Mouse (Mus musculus): ENCODE results near the gene Lrrc34. TPM values are rescaled to one million over a fixed set of nuclear protein-coding genes. Genes with fewer than 3 reads are reported as not detected.

Gene Lrrc34
- polyA plus RNA-seq (2015; fragmentation: Nextera tagmentation; extraction: Ambion mirVana) = 0.62 and 0.78 TPM in 2 replicates

- H3K4me1 ChIP-seq (replicated peaks) = peaks cover 26% of the 10 kb centered on the region
- WGBS = 1% methylated on average over 25 of the region's 25 CpGs
- peak within 1 kb of the TSS; percentile 65 for H3K4me2 ChIP-seq
- peak; percentile 76 for ATAC-seq (ENCODE audit: low read depth)
- no peaks in the 10 kb centered on the region for H3K9me3 ChIP-seq
- H3K36me3 ChIP-seq = no peaks in the 10 kb centered on the region
- H3K27ac ChIP-seq (replicated peaks) = no peak within 1 kb of the TSS
- peak within 1 kb of the TSS; percentile 60 for H3K9ac ChIP-seq
- peaks cover 41% of the 10 kb centered on the region for H3K27me3 ChIP-seq
- H3K4me3 ChIP-seq = peak within 1 kb of the TSS; percentile 33
Observed at GRCm38 (mm10) chr3:30647440-30648090, at the start of gene Lrrc34. TSS of gene Lrrc34 (minus strand) at chr3:30647869.

GRCm38 (mm10) chr3:30696346-30696745 is 48.7 kb upstream of the Lrrc34 start:
- 19% methylated on average over 2 of the region's 2 CpGs for WGBS
- Histone ChIP-seq H3K9me3 (no peaks in the 10 kb centered on the region), H3K4me1 (replicated peaks) (no peaks in the 10 kb centered on the region), H3K4me2 (no peak overlapping the region), H3K27ac (replicated peaks) (no peak overlapping the region), H3K36me3 (no peaks in the 10 kb centered on the region), H3K27me3 (no peaks in the 10 kb centered on the region), H3K9ac (no peak overlapping the region), H3K4me3 (no peak overlapping the region)
- no peak for ATAC-seq (ENCODE audit: low read depth)

DNA sequence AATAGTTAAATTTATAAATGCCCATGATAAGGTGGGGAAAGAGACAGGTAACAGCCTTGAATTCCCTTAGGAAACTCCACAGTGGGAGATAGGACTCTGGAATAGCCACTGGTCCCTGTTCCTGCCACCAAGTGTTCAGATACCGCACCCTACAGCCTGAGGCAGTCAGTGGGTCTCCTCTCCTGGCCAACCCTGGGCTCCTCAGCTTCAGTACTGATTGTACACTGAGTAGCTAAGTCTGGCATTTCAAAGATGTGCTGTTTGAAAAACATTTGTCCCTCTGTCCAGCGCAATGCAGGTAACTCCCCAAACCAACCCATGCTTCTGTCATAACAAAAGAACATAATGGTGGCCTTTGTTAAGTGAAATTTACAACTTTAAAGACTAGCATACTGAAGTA is 48.0 kb upstream of the Lrrc34 start:
- ATAC-seq (ENCODE audit: low read depth) = no peak
- no peaks in the 10 kb centered on the region for H3K36me3 ChIP-seq
- H3K9me3 ChIP-seq = no peaks in the 10 kb centered on the region
- no peaks in the 10 kb centered on the region for H3K4me1 ChIP-seq (replicated peaks)
- 95% methylated on average over 2 of the region's 2 CpGs for WGBS
- no peak overlapping the region for H3K27ac ChIP-seq (replicated peaks)
- H3K4me3 ChIP-seq = no peak overlapping the region
- no peak overlapping the region for H3K9ac ChIP-seq
- H3K27me3 ChIP-seq = no peaks in the 10 kb centered on the region
- no peak overlapping the region for H3K4me2 ChIP-seq

DNA sequence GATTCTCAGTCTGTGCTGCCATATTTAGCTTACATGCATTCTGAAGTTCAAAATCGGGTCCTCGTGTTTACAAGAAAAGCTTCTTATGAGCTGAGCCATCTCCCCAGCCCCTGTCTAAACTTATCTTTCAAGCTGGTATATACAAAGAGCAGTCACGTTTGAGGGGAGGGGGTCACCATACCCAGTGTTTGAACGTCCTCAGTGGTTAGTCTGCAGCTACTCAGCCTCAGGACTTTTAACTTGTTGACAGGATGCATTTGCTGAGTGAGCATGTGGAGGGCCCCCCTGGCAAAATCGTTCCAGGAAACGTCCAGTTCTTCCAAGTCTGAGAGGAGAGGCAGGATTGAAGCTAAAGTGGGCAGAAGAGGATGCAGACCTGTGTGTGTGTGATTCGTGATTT is 43.3 kb upstream of the Lrrc34 start:
- Histone ChIP-seq H3K36me3 (no peaks in the 10 kb centered on the region), H3K27me3 (no peaks in the 10 kb centered on the region), H3K27ac (replicated peaks) (no peak overlapping the region), H3K9ac (no peak overlapping the region), H3K4me3 (no peak overlapping the region), H3K9me3 (no peaks in the 10 kb centered on the region), H3K4me2 (no peak overlapping the region), H3K4me1 (replicated peaks) (no peaks in the 10 kb centered on the region)
- 77% methylated on average over 7 of the region's 7 CpGs for WGBS
- ATAC-seq (ENCODE audit: low read depth) = no peak

- Histone ChIP-seq H3K36me3 (no peaks in the 10 kb centered on the region), H3K27me3 (no peaks in the 10 kb centered on the region), H3K27ac (replicated peaks) (no peak overlapping the region), H3K4me3 (no peak overlapping the region), H3K4me1 (replicated peaks) (no peaks in the 10 kb centered on the region), H3K9me3 (no peaks in the 10 kb centered on the region), H3K9ac (no peak overlapping the region), H3K4me2 (no peak overlapping the region)
- 82% methylated on average over 3 of the region's 3 CpGs for WGBS
- ATAC-seq (ENCODE audit: low read depth) = no peak
Observed at GRCm38 (mm10) chr3:30687216-30687615, 39.5 kb upstream of the Lrrc34 start.

GRCm38 (mm10) chr3:30683190-30683589 is 35.5 kb upstream of the Lrrc34 start:
- no peak overlapping the region for H3K4me2 ChIP-seq
- no peaks in the 10 kb centered on the region for H3K9me3 ChIP-seq
- H3K27ac ChIP-seq (replicated peaks) = no peak overlapping the region
- no peak overlapping the region for H3K9ac ChIP-seq
- WGBS = 91% methylated on average over 6 of the region's 6 CpGs
- H3K36me3 ChIP-seq = no peaks in the 10 kb centered on the region
- no peak for ATAC-seq (ENCODE audit: low read depth)
- H3K27me3 ChIP-seq = no peaks in the 10 kb centered on the region
- no peak overlapping the region for H3K4me3 ChIP-seq
- H3K4me1 ChIP-seq (replicated peaks) = no peaks in the 10 kb centered on the region

GRCm38 (mm10) chr3:30658486-30658885 is 10.8 kb upstream of the Lrrc34 start:
- ATAC-seq (ENCODE audit: low read depth) = no peak
- no peak overlapping the region for H3K9ac ChIP-seq
- H3K4me3 ChIP-seq = no peak overlapping the region
- H3K4me2 ChIP-seq = no peak overlapping the region
- H3K9me3 ChIP-seq = no peaks in the 10 kb centered on the region
- H3K4me1 ChIP-seq (replicated peaks) = no peaks in the 10 kb centered on the region
- H3K27ac ChIP-seq (replicated peaks) = no peak overlapping the region
- 90% methylated on average over 9 of the region's 9 CpGs for WGBS
- H3K27me3 ChIP-seq = no peaks in the 10 kb centered on the region
- no peaks in the 10 kb centered on the region for H3K36me3 ChIP-seq

DNA sequence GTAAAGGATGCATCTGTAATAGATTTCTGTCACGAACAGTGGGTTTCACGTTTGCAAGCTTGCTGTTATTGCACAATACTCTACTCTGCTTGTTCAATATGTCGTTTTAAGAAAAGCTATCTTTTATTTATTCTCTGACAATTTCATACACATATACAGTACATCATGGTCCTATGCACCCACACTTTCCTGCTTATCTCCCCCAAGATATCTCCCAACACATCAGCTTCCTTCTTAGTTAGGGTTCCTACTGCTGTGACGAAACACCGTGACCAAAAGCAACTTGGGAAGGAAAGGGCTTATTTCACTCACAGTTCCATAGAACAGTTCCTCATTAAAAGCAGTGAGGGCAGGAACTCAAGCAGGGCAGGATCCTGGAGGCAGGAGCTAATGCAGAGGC is 8.3 kb upstream of the Lrrc34 start:
- no peak overlapping the region for H3K4me2 ChIP-seq
- H3K27me3 ChIP-seq = peaks cover 9% of the 10 kb centered on the region
- 92% methylated on average over 5 of the region's 5 CpGs for WGBS
- no peaks in the 10 kb centered on the region for H3K36me3 ChIP-seq
- H3K4me1 ChIP-seq (replicated peaks) = peaks cover 1% of the 10 kb centered on the region; the same call in 1 of the 2 replicates
- no peaks in the 10 kb centered on the region for H3K9me3 ChIP-seq
- no peak overlapping the region for H3K9ac ChIP-seq
- ATAC-seq (ENCODE audit: low read depth) = no peak
- H3K27ac ChIP-seq (replicated peaks) = no peak overlapping the region
- H3K4me3 ChIP-seq = no peak overlapping the region

- peak; percentile 88 for ATAC-seq (ENCODE audit: low read depth)
- Histone ChIP-seq H3K27ac (replicated peaks) (no peak overlapping the region), H3K4me2 (peak overlapping the region; percentile 83), H3K9ac (peak overlapping the region; percentile 60), H3K36me3 (no peaks in the 10 kb centered on the region), H3K27me3 (peaks cover 41% of the 10 kb centered on the region), H3K9me3 (no peaks in the 10 kb centered on the region), H3K4me1 (replicated peaks) (peaks cover 26% of the 10 kb centered on the region), H3K4me3 (peak overlapping the region; percentile 44)
- WGBS = 1% methylated on average over 41 of the region's 41 CpGs
Observed at GRCm38 (mm10) chr3:30650062-30650841, 2.6 kb upstream of the Lrrc34 start.

DNA sequence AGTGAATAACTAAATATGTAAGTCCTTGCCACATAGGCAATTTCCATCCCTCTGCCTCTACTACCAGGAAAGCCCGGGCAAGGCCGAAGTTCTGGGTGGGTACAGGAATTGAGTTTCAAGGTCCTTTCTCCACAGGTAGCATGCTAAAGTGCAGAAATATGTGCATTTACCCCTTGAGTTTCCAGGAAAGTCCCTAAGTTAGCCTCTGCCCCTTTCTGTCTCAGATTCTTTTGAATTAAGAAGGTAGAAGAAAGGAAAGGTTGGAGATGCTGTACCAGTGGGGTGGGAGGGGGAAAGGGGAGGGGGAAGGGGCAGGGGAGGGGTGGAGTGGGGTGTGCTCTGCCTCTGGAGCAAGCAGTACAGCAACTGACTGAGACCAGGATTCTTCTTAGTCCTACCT is 797 bp upstream of the Lrrc34 start:
- no peak for ATAC-seq (ENCODE audit: low read depth)
- no peaks in the 10 kb centered on the region for H3K36me3 ChIP-seq
- 96% methylated on average over 2 of the region's 2 CpGs for WGBS
- H3K4me3 ChIP-seq = no peak overlapping the region
- no peak overlapping the region for H3K27ac ChIP-seq (replicated peaks)
- peaks cover 41% of the 10 kb centered on the region for H3K27me3 ChIP-seq
- H3K4me1 ChIP-seq (replicated peaks) = peaks cover 26% of the 10 kb centered on the region
- no peaks in the 10 kb centered on the region for H3K9me3 ChIP-seq
- no peak overlapping the region for H3K4me2 ChIP-seq
- H3K9ac ChIP-seq = no peak overlapping the region

GRCm38 (mm10) chr3:30646761-30647160 is 908 bp downstream of the Lrrc34 start:
- Histone ChIP-seq H3K4me1 (replicated peaks) (peaks cover 26% of the 10 kb centered on the region), H3K9ac (no peak overlapping the region), H3K4me2 (no peak overlapping the region), H3K27me3 (peaks cover 40% of the 10 kb centered on the region), H3K27ac (replicated peaks) (no peak overlapping the region), H3K4me3 (no peak overlapping the region), H3K36me3 (no peaks in the 10 kb centered on the region), H3K9me3 (no peaks in the 10 kb centered on the region)
- ATAC-seq (ENCODE audit: low read depth) = no peak
- 47% methylated on average over 8 of the region's 8 CpGs for WGBS

DNA sequence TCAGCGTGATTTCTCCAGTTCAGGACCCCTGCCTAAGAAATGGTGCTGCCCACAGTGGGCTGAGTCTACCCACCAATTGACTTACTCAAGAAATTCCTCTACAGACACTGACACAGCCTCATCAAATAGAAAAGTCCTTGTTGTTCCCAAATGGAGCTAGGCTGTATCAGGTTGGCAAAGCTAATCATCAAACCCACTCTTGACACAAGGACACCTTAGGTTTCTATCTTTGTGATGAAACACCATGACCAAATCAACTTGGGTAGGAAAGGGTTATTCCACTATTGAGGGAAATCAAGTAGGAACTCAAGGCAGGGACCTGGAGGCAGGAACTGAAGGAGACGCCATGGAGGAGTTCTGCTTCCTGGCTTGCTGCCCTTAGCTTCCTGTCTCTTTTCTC is 3.5 kb downstream of the Lrrc34 start, which contains the start of gene Lrriq4:
Gene Lrriq4, plus strand, starts transcription at position 301 of the 400 bp plus-strand sequence.
- Histone ChIP-seq H3K4me3 (no peak within 1 kb of the TSS), H3K27ac (replicated peaks) (no peak within 1 kb of the TSS), H3K4me2 (no peak within 1 kb of the TSS), H3K9ac (no peak within 1 kb of the TSS), H3K4me1 (replicated peaks) (peaks cover 13% of the 10 kb centered on the region), H3K36me3 (no peaks in the 10 kb centered on the region), H3K27me3 (peaks cover 14% of the 10 kb centered on the region), H3K9me3 (no peaks in the 10 kb centered on the region)
- WGBS = 78% methylated on average over 2 of the region's 2 CpGs
- ATAC-seq (ENCODE audit: low read depth) = no peak
